Mouse (Mus musculus) forebrain, embryonic 16.5 days (tissue): ENCODE results near the gene Zdhhc23. TPM values are rescaled to one million over a fixed set of nuclear protein-coding genes. Genes with fewer than 3 reads are reported as not detected.
A peak's percentile ranks its signal among the peaks of the same experiment; 100 is the strongest.

Source experiments
- ATAC-seq: fragments of 200-750 bp; cut with Nextera tagmentation; 2 replicates; pipeline ENCODE4 v1.8.0; 2017; ENCODE audit warnings: mild to moderate bottlenecking, moderate library complexity
- H3K27ac ChIP-seq: fragments of 300-500 bp; sonication (generic); 2 replicates; pipeline ENCODE4 v1.5.1; 2014; ENCODE audit warnings: low read length, control low read depth
- H3K27me3 ChIP-seq: fragments of 300-500 bp; sonication (generic); replicated peaks from 2 replicates; pipeline ENCODE4 v1.6.1; 2014; ENCODE audit warnings: low read length; ENCODE audit not compliant: control insufficient read depth, insufficient read depth
- H3K36me3 ChIP-seq: fragments of 300-500 bp; sonication (generic); 2 replicates; pipeline ENCODE4 v1.6.1; 2014; ENCODE audit not compliant: control insufficient read depth, insufficient read depth
- H3K4me1 ChIP-seq: fragments of 300-500 bp; sonication (generic); replicated peaks from 2 replicates; pipeline ENCODE4 v1.6.1; 2014; ENCODE audit warnings: low read length; ENCODE audit not compliant: control insufficient read depth, insufficient read depth
- H3K4me2 ChIP-seq: fragments of 300-500 bp; sonication (generic); 2 replicates; pipeline ENCODE4 v1.6.1; 2014; ENCODE audit warnings: mild to moderate bottlenecking, low read length, control low read depth
- H3K4me3 ChIP-seq: fragments of 300-500 bp; sonication (generic); replicated peaks from 2 replicates; pipeline ENCODE4 v1.5.1; 2014; ENCODE audit warnings: mild to moderate bottlenecking, low read length, control low read depth
- H3K9ac ChIP-seq: fragments of 300-500 bp; sonication (generic); replicated peaks from 2 replicates; pipeline ENCODE4 v1.6.1; 2014; ENCODE audit warnings: low read depth, low read length, control low read depth
- H3K9me3 ChIP-seq: fragments of 300-500 bp; sonication (generic); 2 replicates; pipeline ENCODE4 v1.6.1; 2016; ENCODE audit warnings: low read length; ENCODE audit not compliant: control insufficient read depth
- WGBS: fragments of 180-500 bp; shearing (Covaris S2); extraction: QIAGEN DNeasy Blood & Tissue Kit; methylation state at CpG from one replicate; pipeline ENCODE4 v1.1.7; 2014; 5-methylcytosine and 5-hydroxymethylcytosine counted together
- polyA plus RNA-seq: library from polyadenylated mRNA; unstranded; fragments of >200 nt; fragmentation: Nextera tagmentation; extraction: Ambion mirVana; gene quantifications from 2 replicates; pipeline ENCODE4 v1.2.1, GENCODE M21; 2015

Gene Zdhhc23
- polyA plus RNA-seq, 1 experiment from 2014 or later: 4.7 TPM

GRCm38 (mm10) chr16:43945869-43946268 is 33.7 kb downstream of the Zdhhc23 start:
- H3K27ac ChIP-seq: peak overlapping the region; percentile 13; the same call in 1 of the 2 replicates
- no peak overlapping the region for H3K9ac ChIP-seq
- no peaks in the 10 kb centered on the region for H3K27me3 ChIP-seq
- ATAC-seq: peak; percentile 67
- H3K36me3 ChIP-seq: no peaks in the 10 kb centered on the region
- H3K9me3 ChIP-seq: no peaks in the 10 kb centered on the region
- no peaks in the 10 kb centered on the region for H3K4me1 ChIP-seq
- no peak overlapping the region for H3K4me3 ChIP-seq
- H3K4me2 ChIP-seq: no peak overlapping the region
- WGBS: 65% methylated on average over 3 of the region's 3 CpGs

- H3K27ac ChIP-seq: peak overlapping the region; percentile 27; the same call in 1 of the 2 replicates
- no peak overlapping the region for H3K9ac ChIP-seq
- no peaks in the 10 kb centered on the region for H3K27me3 ChIP-seq
Observed at GRCm38 (mm10) chr16:43945351-43945750, 34.2 kb downstream of the Zdhhc23 start.

GRCm38 (mm10) chr16:43940846-43941245 is 38.7 kb downstream of the Zdhhc23 start:
- 89% methylated on average over 4 of the region's 4 CpGs for WGBS

More at GRCm38 (mm10) chr16:43945351-43945750, 34.2 kb downstream of the Zdhhc23 start:
- ATAC-seq: no peak
- Histone ChIP-seq H3K4me3 (no peak overlapping the region), H3K4me2 (no peak overlapping the region), H3K36me3 (no peaks in the 10 kb centered on the region), H3K4me1 (no peaks in the 10 kb centered on the region), H3K9me3 (no peaks in the 10 kb centered on the region)
- WGBS: 84% methylated on average over 3 of the region's 3 CpGs

GRCm38 (mm10) chr16:43935892-43936291 is 43.7 kb downstream of the Zdhhc23 start:
- ATAC-seq: no peak
- Histone ChIP-seq H3K4me2 (no peak overlapping the region), H3K27me3 (no peaks in the 10 kb centered on the region), H3K4me1 (no peaks in the 10 kb centered on the region; the same call in 1 of the 2 replicates), H3K27ac (no peak overlapping the region), H3K36me3 (no peaks in the 10 kb centered on the region), H3K9me3 (no peaks in the 10 kb centered on the region), H3K9ac (no peak overlapping the region), H3K4me3 (no peak overlapping the region)
- WGBS: 54% methylated on average over 3 of the region's 3 CpGs

More at GRCm38 (mm10) chr16:43940846-43941245, 38.7 kb downstream of the Zdhhc23 start:
- Histone ChIP-seq H3K27ac (no peak overlapping the region), H3K9me3 (no peaks in the 10 kb centered on the region), H3K4me3 (no peak overlapping the region), H3K27me3 (no peaks in the 10 kb centered on the region), H3K9ac (no peak overlapping the region), H3K4me1 (no peaks in the 10 kb centered on the region; the same call in 1 of the 2 replicates), H3K4me2 (no peak overlapping the region), H3K36me3 (no peaks in the 10 kb centered on the region)
- no peak for ATAC-seq

- Histone ChIP-seq H3K9ac (no peak overlapping the region), H3K4me3 (no peak overlapping the region), H3K27ac (no peak overlapping the region), H3K9me3 (no peaks in the 10 kb centered on the region), H3K27me3 (no peaks in the 10 kb centered on the region), H3K4me1 (no peaks in the 10 kb centered on the region; the same call in 1 of the 2 replicates), H3K4me2 (no peak overlapping the region), H3K36me3 (no peaks in the 10 kb centered on the region)
- ATAC-seq: no peak
- WGBS: 47% methylated on average over 3 of the region's 3 CpGs
Observed at GRCm38 (mm10) chr16:43935367-43935766, 44.2 kb downstream of the Zdhhc23 start.

- no peaks in the 10 kb centered on the region for H3K9me3 ChIP-seq
- no peaks in the 10 kb centered on the region; the same call in 1 of the 2 replicates for H3K4me1 ChIP-seq
- no peak overlapping the region for H3K27ac ChIP-seq
- H3K27me3 ChIP-seq: no peaks in the 10 kb centered on the region
- H3K4me3 ChIP-seq: no peak overlapping the region
- WGBS: 81% methylated on average over 8 of the region's 8 CpGs
- no peak overlapping the region for H3K4me2 ChIP-seq
- no peaks in the 10 kb centered on the region for H3K36me3 ChIP-seq
- no peak overlapping the region for H3K9ac ChIP-seq
- no peak for ATAC-seq
Observed at GRCm38 (mm10) chr16:43934856-43935255, 44.7 kb downstream of the Zdhhc23 start.

- Histone ChIP-seq H3K4me3 (no peak overlapping the region), H3K9ac (no peak overlapping the region), H3K4me1 (no peaks in the 10 kb centered on the region; the same call in 1 of the 2 replicates), H3K27ac (no peak overlapping the region), H3K36me3 (no peaks in the 10 kb centered on the region), H3K9me3 (no peaks in the 10 kb centered on the region), H3K27me3 (no peaks in the 10 kb centered on the region), H3K4me2 (no peak overlapping the region)
- WGBS: 81% methylated on average over 6 of the region's 6 CpGs
- ATAC-seq: no peak
Observed at GRCm38 (mm10) chr16:43933041-43933440, 46.5 kb downstream of the Zdhhc23 start.

- H3K9ac ChIP-seq: no peak overlapping the region
- WGBS: 86% methylated on average over 7 of the region's 7 CpGs
Observed at GRCm38 (mm10) chr16:43932319-43932718, 47.3 kb downstream of the Zdhhc23 start.

GRCm38 (mm10) chr16:43931502-43931901 is 48.1 kb downstream of the Zdhhc23 start:
- no peaks in the 10 kb centered on the region for H3K36me3 ChIP-seq
- ATAC-seq: peak; percentile 49; the same call in 1 of the 2 replicates
- WGBS: 41% methylated on average over 3 of the region's 3 CpGs

More at GRCm38 (mm10) chr16:43932319-43932718, 47.3 kb downstream of the Zdhhc23 start:
- no peak for ATAC-seq
- Histone ChIP-seq H3K4me2 (no peak overlapping the region), H3K9me3 (no peaks in the 10 kb centered on the region), H3K4me1 (no peaks in the 10 kb centered on the region; the same call in 1 of the 2 replicates), H3K4me3 (no peak overlapping the region), H3K27ac (no peak overlapping the region), H3K36me3 (no peaks in the 10 kb centered on the region), H3K27me3 (no peaks in the 10 kb centered on the region)

GRCm38 (mm10) chr16:43930577-43930976 is 49.0 kb downstream of the Zdhhc23 start:
- no peaks in the 10 kb centered on the region; the same call in 1 of the 2 replicates for H3K4me1 ChIP-seq
- no peaks in the 10 kb centered on the region for H3K36me3 ChIP-seq
- H3K27me3 ChIP-seq: no peaks in the 10 kb centered on the region
- H3K4me3 ChIP-seq: no peak overlapping the region
- no peaks in the 10 kb centered on the region for H3K9me3 ChIP-seq
- H3K9ac ChIP-seq: no peak overlapping the region
- H3K4me2 ChIP-seq: no peak overlapping the region
- ATAC-seq: no peak
- no peak overlapping the region for H3K27ac ChIP-seq

More at GRCm38 (mm10) chr16:43931502-43931901, 48.1 kb downstream of the Zdhhc23 start:
- no peak overlapping the region for H3K27ac ChIP-seq
- no peak overlapping the region for H3K4me2 ChIP-seq
- H3K9me3 ChIP-seq: no peaks in the 10 kb centered on the region
- H3K4me3 ChIP-seq: no peak overlapping the region
- no peaks in the 10 kb centered on the region for H3K27me3 ChIP-seq
- no peak overlapping the region for H3K9ac ChIP-seq
- H3K4me1 ChIP-seq: no peaks in the 10 kb centered on the region; the same call in 1 of the 2 replicates
